Mouse (Mus musculus) liver, embryonic 14.5 days (tissue): ENCODE data around the gene Opcml.

Experiments used
- CTCF ChIP-seq: IDR thresholded peaks from 2 replicates; pipeline ENCODE4 v1.5.1; 2016; ENCODE audit warnings: antibody characterized with exemption, low read depth, control low read depth
- EP300 ChIP-seq: IDR thresholded peaks from 2 replicates; pipeline ENCODE4 v1.6.1; 2016; ENCODE audit warnings: antibody characterized with exemption, low read depth

GRCm38 (mm10) chr9:28457982-28458770 lies 667.6 kb downstream of the Opcml start:
- TF ChIP-seq CTCF (no peak), EP300 (no peak)
